Mouse (Mus musculus): ENCODE measurements around the gene Ucp2.
"Not testable (repeated sequence)": the region's sequence is repeated elsewhere in the genome, so short reads cannot be mapped to it uniquely, and the experiment has no call there.

The Ucp2 gene

GRCm38 (mm10) chr7:100480175-100480574 is 13.0 kb upstream of the Ucp2 start:
- DNase-seq = no peak

- not testable (repeated sequence) for DNase-seq
Measured at GRCm38 (mm10) chr7:100482046-100482445, 11.1 kb upstream of the Ucp2 start.

GRCm38 (mm10) chr7:100484493-100484892 is 8.6 kb upstream of the Ucp2 start:
- DNase-seq = no peak

GRCm38 (mm10) chr7:100487301-100487700 is 5.8 kb upstream of the Ucp2 start:
- DNase-seq = no peak

- DNase-seq = no peak
Measured at GRCm38 (mm10) chr7:100488474-100489048, 4.6 kb upstream of the Ucp2 start.

GRCm38 (mm10) chr7:100492391-100493116 is 583 bp upstream of the Ucp2 start:
- DNase-seq = no peak

DNA sequence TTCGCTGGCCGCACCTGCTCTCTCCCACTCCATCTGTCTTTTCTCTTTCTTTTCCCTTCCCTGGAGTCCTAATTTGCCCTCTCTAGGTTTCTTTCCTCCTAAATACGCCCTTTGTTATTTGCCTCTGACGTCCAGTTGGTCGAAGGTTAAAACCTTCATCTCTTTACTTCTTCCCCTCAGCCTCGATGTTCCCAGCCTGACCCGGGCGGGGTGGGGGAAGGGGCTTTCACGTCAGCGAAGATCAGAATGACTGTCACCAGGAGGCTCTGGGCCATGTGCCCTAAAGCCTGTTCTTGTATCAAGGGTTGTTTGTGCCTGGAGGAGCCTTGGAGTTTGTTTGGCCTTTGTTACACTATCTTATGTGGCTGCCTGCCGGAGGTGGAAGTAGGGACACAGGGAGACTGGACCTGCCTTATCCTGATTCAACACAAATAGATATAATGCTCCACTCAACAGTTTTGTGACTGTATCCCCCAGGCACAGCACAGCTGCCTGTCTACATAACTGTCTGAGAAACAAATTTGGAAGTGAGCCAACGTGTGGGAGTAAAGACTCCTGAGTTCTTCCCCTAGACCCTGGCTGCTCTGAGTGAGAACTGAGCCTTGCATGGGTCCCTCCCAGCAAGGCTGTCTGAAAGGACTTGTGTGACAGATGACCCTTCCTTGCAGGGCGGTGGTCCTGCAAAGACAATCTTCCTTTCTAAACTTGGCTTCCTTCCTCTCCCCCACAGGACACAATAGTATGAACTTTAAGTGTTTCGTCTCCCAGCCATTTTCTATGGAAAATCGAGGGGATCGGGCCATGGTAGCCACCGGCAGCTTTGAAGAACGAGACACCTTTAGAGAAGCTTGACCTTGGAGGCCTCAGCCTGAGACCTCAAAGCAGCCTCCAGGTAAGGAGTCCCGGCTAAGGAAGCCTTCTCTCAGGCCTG is 612 bp downstream of the Ucp2 start:
- DNase-seq = no peak

DNA sequence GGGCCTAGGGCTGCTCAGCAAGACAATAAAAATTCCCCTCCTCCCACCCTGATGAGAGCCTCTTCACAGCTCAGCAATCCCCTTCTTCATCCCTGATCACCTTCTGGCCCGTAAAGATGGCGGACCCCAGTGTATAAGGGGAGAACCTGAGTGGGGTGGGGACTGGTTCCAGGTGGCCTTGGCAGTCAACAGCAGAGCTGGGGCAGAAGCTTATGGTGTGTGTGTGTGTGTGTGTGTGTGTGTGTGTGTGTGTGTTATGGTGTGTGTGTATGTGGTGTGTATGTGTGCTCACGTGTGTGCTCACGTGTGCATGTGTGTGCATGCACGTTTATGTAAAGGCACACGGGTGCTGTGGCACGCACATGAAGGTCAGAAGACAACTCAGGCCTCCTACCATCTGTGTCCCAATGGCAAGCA is 1.3 kb downstream of the Ucp2 start:
- no peak for DNase-seq

DNA sequence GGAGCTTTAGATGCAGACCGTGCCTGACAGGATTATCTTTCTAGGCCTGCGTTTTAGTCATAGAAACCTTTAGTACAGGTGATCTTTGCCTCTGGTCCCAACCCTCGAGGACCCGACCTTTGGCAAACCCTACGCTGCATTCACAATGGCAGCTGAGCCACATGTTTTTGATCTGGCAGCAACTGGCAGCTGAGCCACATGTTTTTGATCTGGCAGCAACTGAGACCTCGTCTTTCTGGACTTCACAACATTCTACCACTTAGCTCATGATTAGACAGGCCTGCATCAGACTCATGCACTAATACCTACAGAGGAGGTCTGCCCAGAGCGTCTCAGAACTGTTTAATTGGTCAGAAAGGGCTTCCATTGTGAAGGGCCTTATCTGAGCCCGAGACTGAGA is 1.9 kb downstream of the Ucp2 start:
- DNase-seq = no peak

DNA sequence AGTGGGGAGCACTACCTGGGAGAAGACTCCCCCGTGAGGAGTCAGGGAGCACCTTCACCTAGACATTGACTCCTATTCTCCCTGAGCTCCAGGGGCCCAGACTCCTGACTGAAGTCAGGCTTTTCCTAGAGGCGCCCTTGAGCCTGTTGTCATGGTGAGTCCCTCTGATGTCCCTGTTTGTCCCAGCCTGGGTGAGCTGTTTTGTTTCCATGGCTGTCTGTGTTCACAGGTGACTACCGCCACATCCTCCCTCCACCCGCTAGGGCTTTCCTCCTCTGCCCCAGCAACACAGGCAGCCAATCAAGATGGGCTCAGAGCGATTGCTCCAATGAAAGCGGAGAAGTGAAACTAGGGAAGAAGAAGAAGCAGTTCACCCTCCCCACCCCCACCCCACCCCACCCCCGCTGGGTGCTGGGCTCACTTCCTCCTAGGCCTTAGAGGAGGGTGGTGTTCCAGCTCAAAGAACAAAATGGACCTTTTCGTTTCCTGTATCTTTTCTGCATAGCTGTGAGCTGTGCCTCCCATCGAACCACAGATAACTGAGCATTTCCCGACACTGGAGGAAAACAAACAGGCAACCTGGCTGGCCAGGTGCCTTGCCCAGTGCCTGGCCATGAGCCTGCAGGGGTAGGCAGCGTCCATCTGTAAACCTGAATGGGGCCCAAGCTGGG is 2.6 kb downstream of the Ucp2 start:
- peak; percentile 77 for DNase-seq

DNA sequence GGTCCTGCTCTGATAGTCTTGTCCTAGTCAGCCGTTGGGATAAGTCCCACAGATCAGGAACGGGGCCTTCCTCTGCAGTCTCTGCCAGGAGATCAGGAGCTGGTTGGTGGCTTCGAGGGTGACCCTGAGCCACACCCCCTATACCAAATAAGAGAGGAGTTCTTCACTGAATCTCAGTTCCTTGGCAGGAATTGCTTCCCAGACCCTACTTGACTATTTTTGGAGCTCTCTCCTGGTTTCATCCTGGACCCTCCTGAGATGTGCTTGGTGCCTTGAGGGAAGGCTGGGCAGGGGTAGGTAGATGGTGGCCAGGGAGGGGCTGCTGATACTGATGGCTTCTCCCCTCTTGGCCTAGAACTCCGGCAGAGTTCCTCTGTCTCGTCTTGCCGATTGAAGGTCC is 3.2 kb downstream of the Ucp2 start:
- no peak for DNase-seq

DNA sequence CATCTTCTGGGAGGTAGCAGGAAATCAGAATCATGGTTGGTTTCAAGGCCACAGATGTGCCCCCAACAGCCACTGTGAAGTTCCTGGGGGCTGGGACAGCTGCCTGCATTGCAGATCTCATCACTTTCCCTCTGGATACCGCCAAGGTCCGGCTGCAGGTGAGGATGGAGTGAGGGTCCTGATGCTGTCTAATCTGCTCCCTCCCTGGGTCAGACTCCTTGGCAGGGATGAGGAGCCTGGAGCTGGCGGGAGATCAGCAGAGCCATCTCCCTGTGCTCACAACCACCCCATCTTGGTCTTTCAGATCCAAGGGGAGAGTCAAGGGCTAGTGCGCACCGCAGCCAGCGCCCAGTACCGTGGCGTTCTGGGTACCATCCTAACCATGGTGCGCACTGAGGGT is 3.7 kb downstream of the Ucp2 start:
- DNase-seq = no peak

DNA sequence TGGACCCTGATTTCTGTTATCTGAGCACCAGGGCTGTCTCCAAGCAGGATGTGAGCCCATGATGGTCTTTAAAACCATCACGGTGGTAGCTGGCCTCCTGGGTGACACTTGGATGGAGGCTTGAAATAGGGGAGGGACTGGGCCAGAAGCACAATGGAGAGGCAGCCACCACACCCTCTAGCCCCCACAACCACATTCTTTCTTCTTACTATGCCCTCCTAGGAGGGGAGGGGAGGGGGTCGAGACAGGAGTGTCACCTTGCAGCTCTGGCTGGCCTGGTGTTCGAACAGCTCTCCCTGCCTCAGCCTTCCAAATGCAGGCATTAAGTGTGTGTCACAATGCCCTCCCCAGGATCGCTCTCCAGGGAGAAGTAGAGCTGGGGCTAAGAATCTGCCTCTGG is 4.3 kb downstream of the Ucp2 start:
- no peak for DNase-seq

DNA sequence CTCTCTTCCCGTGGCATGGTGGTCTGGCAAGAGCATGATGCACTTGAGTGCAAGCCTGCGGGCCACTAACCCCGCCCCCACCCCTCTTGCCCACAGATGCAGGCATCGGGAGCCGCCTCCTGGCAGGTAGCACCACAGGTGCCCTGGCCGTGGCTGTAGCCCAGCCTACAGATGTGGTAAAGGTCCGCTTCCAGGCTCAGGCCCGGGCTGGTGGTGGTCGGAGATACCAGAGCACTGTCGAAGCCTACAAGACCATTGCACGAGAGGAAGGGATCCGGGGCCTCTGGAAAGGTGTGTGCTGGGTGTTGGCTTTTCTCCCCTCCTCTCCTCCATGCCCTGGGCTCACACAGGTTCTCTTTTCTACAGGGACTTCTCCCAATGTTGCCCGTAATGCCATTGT is 4.8 kb downstream of the Ucp2 start:
- no peak for DNase-seq

- no peak for DNase-seq
Measured at GRCm38 (mm10) chr7:100499465-100499864, 6.3 kb downstream of the Ucp2 start.

DNA sequence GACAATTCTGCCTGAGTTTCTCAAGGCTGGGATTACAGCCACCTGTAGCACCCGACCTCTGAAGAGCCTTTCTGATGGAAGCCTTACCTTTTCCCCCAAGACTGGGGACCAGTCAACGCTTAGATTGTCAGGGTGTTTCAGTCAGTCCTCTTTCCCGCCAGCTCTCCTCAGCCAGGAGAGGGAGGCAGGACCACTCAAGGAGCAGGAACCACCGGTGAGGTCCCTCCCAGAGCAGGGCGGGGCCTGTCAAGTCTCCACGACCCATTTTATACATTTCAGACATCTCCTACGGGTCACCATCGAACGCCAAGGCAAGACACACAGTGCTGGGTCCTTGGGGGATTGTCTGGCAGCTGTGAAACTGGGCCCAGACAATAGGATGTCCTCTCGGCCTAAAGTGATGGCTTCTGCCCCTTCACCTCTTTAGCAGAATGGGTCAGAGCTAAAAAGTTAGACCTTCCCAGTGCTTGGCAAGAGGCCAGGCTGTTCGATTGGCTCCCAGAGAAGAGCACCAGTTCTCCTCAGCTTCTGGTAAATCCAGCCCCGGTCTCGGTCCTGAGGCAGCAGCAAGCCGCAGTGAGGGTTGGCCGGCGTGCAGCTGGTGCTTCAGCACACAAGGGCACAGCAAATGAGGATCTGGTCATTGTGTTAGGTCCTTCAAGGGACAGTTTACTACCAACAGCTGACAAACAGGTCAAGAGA is 7.3 kb downstream of the Ucp2 start:
- DNase-seq = no peak

- no peak for DNase-seq
Measured at GRCm38 (mm10) chr7:100501027-100501843, 8.1 kb downstream of the Ucp2 start.

- no peak for DNase-seq
Measured at GRCm38 (mm10) chr7:100501844-100502373, 8.8 kb downstream of the Ucp2 start.

- DNase-seq = no peak
Measured at GRCm38 (mm10) chr7:100502374-100502922, 9.3 kb downstream of the Ucp2 start.

DNA sequence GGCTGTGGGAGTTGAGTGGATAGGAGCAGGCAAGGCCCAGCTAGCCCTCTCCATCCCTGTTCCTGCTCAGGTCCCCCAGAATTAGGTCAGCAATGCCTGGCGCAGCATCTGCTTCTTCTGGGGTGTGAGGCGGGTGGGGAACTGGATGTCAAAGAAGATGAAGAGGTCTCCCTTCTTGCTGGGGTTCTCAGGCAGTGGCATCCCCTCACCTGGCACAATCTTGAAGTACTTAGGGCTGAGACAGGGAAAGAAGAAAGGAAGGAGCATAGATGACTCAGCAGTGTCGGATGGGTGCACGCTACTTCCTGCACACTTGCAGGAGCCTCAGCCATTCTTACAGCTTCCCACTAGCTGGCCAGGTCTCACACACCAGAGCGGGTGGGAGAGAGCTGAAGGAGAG is 9.9 kb downstream of the Ucp2 start:
- no peak for DNase-seq
